Mouse (Mus musculus) spleen, adult 2 months (tissue): ENCODE measurements around the gene Lgmn.

Source experiments
- CTCF ChIP-seq: fragments of 200-500 bp; IDR thresholded peaks from 2 replicates; pipeline ENCODE4 v1.5.1; 2011; ENCODE audit warnings: mild to moderate bottlenecking, inconsistent platforms; ENCODE audit not compliant: insufficient read depth, insufficient read length, insufficient replicate concordance; ENCODE audit errors: extremely low read depth
- POLR2A ChIP-seq: fragments of 200-500 bp; IDR thresholded peaks from 2 replicates; pipeline ENCODE4 v1.6.1; 2011; ENCODE audit warnings: low read depth, low read length, inconsistent platforms

DNA sequence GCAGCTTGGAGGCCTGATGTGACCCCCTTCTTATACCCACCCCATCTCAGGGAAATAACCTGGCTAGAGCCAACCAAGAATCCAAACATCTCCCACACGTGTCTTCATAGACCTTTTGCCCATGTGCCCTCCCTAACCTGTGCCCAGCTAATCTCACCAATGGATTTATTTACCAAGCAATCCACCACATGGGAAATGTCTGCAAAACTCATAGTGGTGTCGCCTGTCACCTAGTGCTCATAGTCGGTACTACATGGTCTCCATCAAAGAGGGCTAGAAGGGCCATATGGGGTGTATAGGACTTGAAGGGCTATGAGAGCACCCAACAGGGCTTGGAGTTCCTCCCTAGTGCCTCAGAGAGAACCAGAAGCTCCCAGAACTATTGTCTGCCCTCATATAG, 54.8 kb downstream of the Lgmn start:
- TF ChIP-seq POLR2A (no peak), CTCF (peak; percentile 48; the same call in 1 of the 2 replicates)
